Mouse (Mus musculus) adrenal gland, postnatal 14 days (tissue): ENCODE results near the gene Gm9857. TPM values are rescaled to one million over a fixed set of nuclear protein-coding genes. Genes with fewer than 3 reads are reported as not detected.
A peak's percentile ranks its signal among the peaks of the same experiment; 100 is the strongest.

Source experiments
- DNase-seq: peaks from one replicate; pipeline ENCODE4 v3.0.0; 2021; ENCODE audit warnings: mixed read lengths
- long read RNA-seq, 2 experiments: library from polyadenylated mRNA; stranded (forward); transcript quantifications; one replicate each; pipeline ENCODE4 v2.0.0; 2021
- total RNA-seq: library from RNA; stranded (reverse); gene quantifications from 2 replicates; pipeline ENCODE4 v1.2.3, GENCODE M21; 2021

The Gm9857 gene
- total RNA-seq = not detected in 2 replicates
- long read RNA-seq, experiment 1 = 0 reads
- long read RNA-seq, experiment 2 = 0 reads

GRCm38 (mm10) chr3:108940001-108940633 lies at the start of gene Gm9857:
Gene Gm9857, minus strand, starts transcription at chr3:108940445.
- peak; percentile 17 for DNase-seq

GRCm38 (mm10) chr3:108987009-108987659 lies 46.9 kb upstream of the Gm9857 start:
- no peak for DNase-seq

- DNase-seq = no peak
Observed at GRCm38 (mm10) chr3:108986534-108986933, 46.3 kb upstream of the Gm9857 start.

DNA sequence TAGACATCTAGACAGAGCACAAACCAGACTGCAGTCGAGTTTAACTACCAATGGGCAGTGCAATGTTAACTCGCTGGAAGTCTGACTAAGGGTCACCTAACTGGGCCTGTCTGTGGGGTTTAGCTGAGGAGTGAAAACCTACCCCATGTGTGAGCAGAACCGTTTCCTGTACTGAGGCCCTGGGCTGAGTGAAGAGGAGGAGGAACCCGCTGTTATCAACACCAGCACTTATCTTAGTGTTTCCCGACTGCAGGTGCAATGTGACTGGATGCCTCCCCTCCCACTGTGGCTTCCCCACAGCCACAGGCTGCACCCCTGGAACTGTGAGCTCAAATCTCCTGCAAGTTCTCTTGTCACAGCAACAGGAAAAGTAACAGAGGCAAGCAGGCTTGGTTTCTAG lies 43.7 kb upstream of the Gm9857 start:
- DNase-seq = no peak

DNA sequence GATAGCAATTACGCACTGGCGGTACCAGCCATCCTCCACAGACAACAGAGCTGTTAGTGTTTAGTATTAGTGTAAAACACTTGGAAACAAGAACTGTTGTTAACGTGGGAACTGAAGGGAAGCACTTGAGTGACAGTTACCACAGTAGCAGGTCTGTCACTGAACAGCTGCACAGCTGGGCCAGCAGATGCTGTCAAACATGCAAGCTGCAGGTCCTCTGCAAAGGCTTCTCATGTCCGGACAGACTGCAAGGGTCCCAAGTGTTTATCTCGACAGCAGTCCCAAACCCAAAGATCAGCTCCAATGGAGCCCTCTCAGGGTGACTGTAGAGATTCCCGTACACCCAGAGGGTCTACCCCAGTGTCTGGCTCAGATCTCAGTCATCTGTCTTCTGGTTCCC lies 41.7 kb upstream of the Gm9857 start:
- no peak for DNase-seq

DNA sequence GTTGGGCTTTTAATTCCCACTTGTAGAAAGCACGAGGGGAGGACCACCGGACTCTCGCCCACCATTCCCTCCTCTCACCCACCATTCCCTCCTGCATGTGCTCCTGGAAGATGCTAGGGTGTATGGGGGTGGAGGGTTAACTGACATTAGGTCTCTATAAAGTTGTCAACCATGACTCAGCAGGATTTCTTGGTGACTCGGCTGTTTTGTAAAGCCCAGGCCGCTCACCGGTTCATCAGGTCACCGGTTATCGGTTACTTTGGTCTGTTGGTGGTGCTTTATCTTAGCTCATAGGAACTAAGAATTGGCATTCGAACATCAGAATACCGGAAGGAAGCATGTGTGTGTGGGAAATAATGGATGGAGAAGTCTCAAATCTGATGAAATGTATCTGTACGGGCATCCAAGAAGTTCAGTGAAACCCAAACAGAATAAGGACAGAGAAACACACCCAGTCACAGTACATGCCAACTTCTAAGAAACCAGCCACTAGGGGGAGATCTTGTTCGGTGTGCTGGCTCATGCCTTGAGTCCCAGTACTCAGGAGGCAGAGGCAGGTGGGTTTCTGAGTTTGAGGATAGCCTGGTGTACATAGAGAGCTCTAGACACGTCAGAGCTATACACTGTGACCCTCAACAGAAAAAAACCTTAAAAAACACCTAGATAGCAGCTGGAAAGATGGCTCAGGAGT lies 37.2 kb upstream of the Gm9857 start:
- no peak for DNase-seq

- no peak for DNase-seq
Observed at GRCm38 (mm10) chr3:108974920-108975485, 34.8 kb upstream of the Gm9857 start.

DNA sequence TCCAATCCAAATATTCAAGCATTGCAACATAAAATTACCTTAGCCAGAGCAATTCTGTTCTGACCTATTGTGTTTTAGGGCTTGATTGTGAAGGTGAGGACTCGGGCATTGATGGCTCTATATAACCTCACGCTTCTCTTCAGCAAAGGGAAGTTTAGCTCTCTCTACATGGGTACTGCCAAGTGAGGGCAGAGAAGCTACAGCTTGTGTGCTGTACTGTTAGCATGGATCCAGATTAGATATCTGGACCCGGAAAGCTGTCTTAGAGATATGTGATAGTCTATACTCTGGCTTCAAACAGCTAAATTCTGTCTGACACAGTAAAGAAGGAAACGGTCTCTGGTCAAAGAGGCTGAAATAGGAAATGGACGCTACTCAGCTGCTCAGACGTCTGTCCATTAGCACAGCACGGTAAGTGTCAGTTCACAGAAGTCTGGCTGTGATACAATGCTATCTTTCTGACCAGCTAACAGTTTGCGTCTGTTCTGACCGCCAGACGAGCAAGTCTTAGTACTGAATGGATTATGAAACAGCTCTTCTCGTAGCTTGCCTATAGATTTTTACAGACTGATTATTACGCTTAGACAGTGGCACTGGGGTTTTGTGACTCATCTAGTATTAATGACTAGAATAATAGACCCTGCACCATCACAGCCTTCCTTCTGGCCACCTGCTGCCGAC lies 33.9 kb upstream of the Gm9857 start:
- DNase-seq = no peak

GRCm38 (mm10) chr3:108966051-108966450 lies 25.8 kb upstream of the Gm9857 start:
- no peak for DNase-seq

GRCm38 (mm10) chr3:108964361-108965044 lies 24.3 kb upstream of the Gm9857 start:
- no peak for DNase-seq

DNA sequence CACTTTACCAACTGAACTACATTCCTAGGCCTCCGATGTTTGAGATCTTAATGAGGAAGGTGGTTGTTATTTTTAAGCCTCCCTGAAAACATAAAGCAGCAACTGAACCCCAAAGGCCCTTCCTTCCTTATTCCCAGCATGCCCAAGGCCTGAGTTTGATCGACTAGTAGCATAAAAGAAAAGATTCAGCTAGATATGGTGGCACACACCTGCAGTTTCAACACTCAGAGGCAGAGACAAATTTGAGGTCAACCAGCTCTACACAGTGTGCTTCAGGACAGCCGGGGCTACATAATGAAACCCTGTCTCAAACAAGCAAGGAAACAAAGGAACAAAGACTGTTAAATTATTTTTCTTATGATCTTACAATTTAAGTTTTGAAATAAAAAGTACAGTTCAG lies 23.5 kb upstream of the Gm9857 start:
- no peak for DNase-seq

- DNase-seq = no peak
Observed at GRCm38 (mm10) chr3:108963278-108963677, 23.0 kb upstream of the Gm9857 start.

GRCm38 (mm10) chr3:108961655-108962054 lies 21.4 kb upstream of the Gm9857 start:
- DNase-seq = no peak

GRCm38 (mm10) chr3:108961226-108961625 lies 21.0 kb upstream of the Gm9857 start:
- DNase-seq = no peak

- no peak for DNase-seq
Observed at GRCm38 (mm10) chr3:108959680-108960295, 19.5 kb upstream of the Gm9857 start.

GRCm38 (mm10) chr3:108957976-108958375 lies 17.7 kb upstream of the Gm9857 start:
- DNase-seq = no peak

- DNase-seq = no peak
Observed at GRCm38 (mm10) chr3:108940996-108941395, 751 bp upstream of the Gm9857 start.

- DNase-seq = no peak
Observed at GRCm38 (mm10) chr3:108939573-108939972, 672 bp downstream of the Gm9857 start, which contains the start of gene Henmt1. Gene Henmt1, plus strand, starts transcription at chr3:108939873.

DNA sequence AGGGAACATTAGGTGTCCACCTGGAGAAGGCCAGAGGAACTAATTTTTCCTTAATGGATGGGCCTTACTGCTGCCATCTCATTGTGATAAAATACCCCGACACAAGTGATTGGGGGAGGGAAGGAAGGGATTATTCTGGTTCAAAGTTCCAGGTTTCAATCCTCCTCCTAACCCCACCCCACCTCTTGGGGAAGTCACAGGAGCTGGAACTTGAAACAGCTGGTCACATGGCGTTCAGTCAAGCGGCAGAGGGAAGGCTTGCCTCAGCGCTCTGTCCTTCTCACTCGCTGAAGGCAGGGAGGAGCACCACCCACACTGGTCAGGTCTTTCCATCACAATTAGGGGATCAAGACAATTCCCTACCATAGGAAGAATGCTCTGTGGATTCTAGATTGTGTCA lies 1.6 kb downstream of the Gm9857 start:
- DNase-seq = no peak

DNA sequence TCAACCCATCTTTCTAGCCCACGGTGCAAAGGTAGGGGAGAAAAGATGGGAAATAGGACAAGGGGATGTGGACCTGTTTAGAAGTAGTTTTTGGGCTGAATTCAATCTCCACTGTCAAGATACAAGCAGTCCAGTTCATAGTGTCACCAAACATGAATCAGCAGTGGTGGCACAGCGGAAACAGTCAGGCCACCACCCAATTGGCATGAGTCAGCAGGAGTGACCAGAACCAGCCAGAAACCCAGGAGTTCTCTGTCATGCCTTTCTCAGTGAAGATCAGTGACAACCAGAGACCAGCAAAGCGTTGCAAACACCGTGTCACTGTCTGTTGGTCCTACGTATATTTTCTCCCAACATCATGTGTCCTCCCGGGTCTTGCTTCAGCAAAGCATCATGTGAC lies 6.7 kb downstream of the Gm9857 start:
- no peak for DNase-seq

DNA sequence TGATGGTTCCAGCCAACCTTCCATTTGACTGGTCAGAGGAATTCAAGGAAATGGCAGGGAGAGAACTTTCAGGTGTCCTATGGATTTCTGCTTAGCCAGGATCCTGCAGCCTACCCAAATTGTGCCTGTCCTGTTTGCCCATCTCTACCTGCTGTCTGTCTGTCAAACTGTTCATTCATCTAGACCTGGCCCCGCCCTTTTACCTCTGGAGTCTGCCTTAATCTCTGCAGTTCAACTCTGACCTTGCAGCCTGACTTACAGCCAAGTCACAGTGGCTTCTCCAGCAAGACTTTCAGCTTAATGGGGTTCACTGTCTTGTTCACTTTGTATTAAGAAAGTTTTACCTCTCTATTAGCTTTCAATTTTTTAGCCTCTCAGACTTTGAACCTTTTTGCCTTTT lies 13.9 kb downstream of the Gm9857 start:
- DNase-seq = no peak
